Mouse (Mus musculus): ENCODE results near the gene Cpt1b.

DNA sequence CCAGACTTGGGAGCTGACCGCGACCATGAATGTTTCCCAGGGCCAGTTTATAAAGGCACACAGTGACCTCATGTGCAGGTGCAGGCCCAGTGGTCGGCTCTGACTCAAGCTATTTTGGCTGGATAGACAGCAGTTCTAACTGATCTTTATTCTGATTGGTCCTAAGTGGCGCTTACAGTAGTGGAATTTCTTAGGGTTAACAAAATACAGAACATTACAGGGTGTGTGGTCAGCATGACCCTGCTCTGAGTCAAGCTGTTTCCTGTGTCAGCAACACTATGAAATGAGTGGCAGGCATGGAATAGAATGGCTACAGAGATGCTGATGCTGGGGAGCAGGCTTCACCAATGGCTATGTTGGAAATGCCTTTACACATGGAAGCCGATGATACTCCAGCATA lies 10.2 kb upstream of the Cpt1b start:
- no peak for TF ChIP-seq CTCF (conservative IDR thresholded peaks at IDR 0.05; ENCODE audit: low read length)
- TF ChIP-seq POU5F1 (IDR thresholded peaks at IDR 0.05; ENCODE audit: borderline replicate concordance, low read length), result no peak

Measured in E14TG2a.4 (cell line).